Mouse (Mus musculus) lung, postnatal 14 days (tissue): ENCODE results near the gene Cdk7.
"Not testable (repeated sequence)": the region's sequence is repeated elsewhere in the genome, so short reads cannot be mapped to it uniquely, and the experiment has no call there.

Experiments used
- DNase-seq: peaks from one replicate; pipeline ENCODE4 v3.0.0; 2021

Gene Cdk7

DNA sequence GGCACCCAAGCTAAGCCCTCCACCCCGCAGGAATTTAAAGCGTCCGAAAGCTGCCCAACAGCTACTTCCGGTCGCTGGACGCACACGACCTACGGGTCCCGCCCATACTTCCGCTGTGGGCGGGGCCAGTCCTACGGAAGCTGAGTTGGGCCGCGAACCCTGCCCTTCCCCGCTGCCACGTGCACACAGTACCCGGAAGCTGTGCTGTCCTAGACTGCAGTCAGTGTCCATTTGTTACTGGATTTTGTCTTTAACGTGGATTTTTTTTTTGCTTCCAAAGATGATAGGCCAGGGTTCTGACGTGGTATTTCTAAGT, at the start of gene Cdk7:
Cdk7 (minus strand) TSS at position 79 of the 316 bp plus-strand sequence.
- peak; percentile 93 for DNase-seq

DNA sequence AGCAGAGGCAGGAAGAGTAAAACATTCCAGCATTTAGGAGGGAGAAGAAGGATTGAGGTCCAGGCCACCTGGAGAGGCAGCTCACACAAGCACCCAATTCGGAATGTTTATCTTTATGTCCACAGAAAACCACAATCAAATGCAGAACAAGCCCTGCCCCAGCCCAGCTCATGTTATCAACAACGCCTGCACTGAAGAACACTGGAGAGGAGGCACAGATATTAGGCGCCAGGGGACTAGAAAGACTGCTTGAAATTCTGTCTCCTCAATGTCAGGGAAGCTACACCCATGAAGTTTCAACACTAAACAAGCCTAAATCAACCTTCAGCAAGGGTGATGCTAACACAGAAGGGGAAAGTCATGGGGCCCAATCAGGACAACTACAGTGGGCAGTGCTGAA, 46.8 kb upstream of the Cdk7 start:
- no peak for DNase-seq

DNA sequence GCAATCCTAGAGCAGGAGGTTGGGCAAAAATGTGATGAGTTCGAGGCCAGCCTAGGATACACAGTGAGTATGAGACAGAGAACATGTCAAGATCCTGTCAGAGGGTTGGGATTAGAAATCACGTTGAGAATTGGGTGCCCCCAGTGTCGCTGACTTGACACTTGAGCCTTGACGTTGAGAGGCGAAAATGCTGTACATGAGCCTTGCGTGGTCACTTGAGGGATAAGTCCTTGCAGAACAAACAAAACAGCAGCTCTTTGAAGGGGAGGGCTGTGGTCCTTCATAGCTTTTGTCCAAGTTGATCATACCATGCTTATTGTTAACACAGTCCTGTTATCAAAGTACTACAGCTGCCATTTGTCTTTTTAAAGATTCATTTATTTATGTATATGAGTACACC, 46.0 kb upstream of the Cdk7 start:
- DNase-seq = no peak

DNA sequence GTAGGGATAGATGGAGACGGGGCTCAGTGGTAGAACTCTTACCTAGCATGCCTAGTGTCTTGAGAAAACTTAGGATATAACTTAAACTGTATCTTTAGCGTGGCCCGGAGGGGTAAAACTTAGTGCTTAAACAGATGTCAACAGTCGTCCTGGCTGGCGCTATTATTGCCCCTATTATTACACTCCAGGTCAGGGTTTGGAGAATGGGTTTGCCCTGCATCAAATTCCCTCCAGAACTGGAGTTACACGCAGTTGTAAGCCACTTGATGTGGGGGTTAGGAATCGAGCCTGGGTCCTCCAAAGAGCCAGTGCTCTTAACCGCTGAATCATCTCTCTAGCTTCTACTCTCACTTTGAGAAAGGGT, 45.3 kb upstream of the Cdk7 start:
- no peak for DNase-seq

DNA sequence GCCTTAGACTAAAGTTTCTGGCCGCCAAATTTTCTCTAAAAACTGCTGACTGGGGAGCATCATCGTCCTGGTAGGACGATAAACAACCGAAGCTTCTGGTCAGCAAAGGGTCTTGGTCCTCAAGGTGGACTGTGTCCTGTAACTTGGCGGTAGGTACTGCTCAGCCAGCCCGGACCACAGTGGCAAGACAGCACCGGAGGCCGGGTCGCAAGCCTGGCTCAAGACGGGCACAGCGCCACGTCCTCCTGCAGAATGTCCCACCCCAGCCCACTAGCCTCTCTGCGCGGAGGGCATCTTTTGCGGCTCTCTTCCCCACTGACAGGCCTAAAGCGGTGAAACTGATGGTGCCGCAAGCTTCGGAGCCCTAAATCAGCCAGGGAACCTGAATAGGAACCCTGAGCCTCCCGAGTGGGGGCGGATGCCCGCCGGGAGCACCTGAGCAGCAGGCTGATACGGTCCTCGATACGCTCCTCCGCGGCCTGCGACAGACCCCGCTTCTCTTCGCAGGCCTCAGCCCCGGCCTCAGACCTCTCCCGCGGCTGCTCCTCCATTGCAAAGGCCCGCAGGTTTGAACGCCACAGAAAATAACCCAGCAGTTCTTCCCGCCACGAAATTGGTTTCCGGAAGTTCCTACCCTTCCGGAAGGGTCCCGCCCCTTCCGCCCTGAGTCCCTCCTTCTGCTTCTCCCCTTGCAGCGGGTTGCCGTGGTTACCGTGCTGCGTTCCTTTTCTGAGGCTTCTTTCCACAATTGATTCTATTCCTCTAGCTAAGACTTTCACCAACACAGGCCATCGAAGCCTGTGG, 44.7 kb upstream of the Cdk7 start, which contains the start of gene Cenph:
Cenph (minus strand) TSS at position 648 of the 804 bp plus-strand sequence.
- peak; percentile 83 for DNase-seq

DNA sequence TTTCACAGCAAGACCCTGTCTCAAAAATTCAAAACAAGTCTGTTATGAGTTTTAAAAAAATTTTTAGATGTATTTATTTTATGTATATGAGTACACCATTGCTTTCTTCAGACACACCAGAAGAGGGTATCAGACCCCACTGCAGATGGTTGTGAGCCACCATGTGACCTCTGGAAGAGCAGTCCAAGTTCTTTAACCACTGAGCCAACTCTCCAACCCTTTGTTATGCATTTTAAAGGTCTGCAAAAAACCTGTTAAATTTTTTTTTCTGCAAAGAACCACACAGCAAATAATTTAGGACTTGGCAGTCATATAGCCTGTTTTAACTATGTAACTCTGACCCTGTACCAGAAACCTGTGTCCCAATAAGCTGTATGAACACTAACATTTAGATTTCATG, 44.0 kb upstream of the Cdk7 start:
- DNase-seq = no peak

DNA sequence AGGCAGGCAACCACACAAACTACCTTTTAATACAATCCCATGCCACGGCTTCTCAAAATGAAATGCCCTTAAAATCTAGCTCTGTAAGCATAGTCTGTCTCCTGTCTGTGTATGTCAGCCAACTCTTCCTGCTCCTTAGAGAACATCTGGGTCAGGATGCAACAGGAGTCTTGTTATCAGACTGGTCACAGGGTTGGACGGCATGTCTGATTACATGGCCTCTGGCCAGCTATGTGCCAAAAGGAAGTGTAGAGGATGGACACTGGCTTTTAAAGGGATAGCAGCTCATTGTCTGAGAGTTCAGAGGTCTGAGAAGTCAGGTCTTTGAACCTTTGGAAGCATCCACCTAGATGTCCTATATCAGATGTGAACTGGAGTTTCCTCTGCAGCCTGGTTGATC, 24.6 kb upstream of the Cdk7 start:
- peak; percentile 45 for DNase-seq

DNA sequence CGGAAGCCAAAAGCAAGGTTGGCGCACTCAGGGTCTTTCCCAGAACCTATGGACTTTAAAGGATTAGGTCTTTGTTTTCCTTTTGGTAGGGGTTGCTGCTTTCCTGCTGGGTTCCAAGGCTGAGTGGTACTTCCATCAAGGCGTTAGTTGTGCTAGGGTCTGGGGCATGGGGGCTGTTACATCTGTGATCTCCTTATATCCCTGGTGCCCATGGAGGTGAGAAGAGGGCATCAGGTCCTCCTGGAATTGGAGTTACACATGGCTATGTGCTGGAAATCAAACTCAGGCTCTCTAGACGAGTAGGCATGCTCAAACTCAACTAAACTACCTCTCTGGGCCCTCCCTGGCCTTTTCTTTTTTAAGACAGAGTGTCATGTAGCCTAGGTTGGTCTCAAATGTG, 23.4 kb upstream of the Cdk7 start:
- DNase-seq = no peak

DNA sequence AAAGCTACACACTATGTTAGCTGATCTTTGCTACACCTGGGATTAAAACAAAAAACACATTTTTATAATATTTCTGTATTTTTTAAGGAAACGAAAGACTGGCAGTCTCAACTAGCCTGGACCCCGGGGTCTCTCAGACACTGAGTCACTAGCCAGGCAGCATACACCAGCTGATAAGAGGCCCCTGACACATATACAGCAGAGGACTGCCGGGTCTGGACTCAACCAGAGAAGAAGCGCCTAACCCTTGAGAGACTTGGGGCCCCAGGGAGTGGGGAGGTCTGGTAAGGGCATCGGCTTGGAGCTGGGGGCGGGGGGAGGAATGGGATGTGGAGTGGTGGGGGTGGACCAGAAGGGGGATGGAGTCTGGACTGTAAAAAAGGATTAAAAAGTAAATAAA, 22.3 kb upstream of the Cdk7 start:
- DNase-seq = no peak

DNA sequence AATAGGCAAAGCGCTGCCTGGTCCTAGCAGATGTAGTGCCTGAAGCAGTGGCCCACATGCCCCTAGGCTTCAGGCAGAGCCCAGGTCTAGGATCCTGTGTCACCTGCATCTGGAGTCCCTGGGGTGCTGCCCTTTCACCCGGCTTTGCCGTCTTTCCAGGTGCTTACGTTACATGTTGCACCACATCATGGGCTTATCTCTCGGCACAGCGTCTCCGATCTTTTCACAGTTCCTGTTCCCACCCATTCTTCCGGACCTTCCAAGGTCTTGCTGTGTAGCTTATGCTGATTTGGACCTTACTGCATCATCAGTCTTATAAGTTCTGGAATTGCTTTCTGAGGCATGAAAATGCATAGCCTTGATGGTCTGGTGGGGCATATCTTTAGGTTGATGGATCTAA, 21.8 kb upstream of the Cdk7 start:
- no peak for DNase-seq

DNA sequence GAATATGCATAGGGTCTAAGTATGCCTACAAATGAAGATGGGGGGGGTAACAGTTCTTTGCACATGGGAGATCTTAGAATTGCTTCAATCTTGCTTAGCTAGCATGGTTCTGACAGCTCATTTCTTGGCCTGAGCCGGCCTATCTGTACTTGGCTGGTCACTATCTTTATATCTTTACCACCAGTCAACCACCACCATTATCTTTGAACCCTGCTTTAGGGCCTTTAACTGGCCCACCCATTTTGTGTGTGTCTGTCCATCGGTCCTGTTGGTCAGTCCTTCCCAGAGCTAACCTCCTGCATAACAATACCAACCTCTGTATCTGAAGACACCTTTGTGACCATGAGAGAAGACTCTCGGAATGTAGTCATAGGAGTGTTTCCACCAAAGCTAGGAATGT, 20.7 kb upstream of the Cdk7 start:
- no peak for DNase-seq

DNA sequence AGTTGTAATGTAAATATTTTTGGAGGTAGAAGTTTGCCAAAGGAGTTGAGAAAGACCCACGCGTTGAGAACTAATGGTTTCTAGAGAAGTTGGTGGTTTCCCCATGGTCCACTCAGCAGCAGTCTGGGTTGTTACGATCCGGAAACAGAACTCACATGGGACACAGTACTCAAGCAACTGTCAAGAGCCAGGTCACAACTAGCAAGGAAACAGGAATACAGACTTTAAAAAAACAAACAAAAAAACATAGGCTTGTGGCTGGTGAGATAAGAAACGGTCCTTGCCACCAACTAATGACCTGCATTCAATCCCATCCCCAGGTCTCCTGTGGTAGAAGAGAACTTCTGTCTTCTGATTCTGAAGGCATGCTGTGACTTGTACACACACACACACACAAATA, 20.1 kb upstream of the Cdk7 start:
- DNase-seq = no peak

DNA sequence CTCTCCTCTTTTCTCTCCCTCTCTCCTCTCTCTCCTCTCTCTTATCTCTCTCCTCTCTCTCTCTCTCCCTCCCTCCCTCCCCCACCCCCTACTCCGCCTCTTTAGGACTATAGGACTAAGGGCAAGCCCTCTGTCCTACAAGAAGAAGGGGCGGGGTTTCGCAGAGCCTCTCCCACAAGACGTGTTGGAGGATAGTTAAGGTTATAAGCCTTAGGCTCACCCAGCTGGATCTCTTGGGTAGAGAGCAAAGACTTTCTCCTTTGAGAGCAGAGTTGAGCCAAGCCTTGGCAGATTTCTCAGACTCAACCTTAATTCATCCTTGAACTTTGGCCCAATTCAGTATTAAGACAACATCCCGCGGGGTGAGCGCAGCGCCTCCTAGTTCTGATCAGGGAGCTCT, 17.9 kb upstream of the Cdk7 start:
- no peak for DNase-seq

DNA sequence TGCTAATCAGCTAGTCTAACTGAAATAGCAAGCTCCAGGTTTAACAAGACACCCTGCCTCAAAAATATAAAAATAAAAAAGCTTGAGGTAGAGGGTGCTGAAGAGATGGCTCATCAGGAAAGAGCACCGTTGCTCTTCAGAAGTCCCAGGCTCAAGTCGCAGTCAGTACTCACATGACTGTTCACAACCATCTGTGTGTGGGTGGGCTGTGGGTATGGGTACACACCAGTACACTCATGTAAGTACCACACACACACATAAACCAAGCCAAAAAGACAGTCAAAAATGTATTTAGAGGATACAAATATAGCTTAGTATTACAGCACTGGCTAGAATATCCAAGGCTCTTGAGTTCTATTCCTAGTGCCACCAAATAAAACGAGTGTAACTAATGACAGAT, 15.4 kb upstream of the Cdk7 start:
- no peak for DNase-seq

DNA sequence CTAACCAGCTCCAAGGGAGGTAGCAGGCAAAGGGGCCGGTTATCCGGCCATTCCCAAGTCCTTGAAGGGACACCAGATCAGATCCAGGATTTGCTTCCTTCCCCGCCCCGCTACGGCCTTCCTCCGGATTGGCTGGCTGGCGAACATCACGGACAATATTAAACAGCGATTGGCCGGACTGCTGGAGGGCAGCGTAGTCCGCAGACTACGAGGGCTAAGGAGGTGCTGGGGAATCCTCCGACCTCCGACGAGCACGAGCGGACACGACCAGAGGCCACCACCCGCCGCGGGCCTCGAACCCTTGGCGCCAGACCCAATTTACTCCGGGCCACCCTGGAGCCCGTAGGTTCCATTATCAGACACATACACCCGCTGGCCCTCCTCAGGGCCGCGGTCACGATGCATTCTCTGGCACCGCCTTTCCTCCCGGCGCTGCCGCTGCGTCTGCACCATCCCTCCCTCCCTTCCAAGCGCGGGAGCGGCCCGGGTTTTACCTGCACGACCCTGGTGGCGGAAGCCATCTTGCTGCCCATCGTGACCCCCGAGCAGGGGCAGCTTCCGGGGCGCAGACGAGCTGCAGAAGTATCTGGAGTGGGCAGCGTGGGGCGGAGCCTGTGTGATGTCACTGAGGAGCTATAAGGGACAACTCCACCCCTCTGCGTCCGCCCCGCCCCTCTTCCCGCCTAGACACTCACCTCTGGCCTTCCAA, 13.5 kb upstream of the Cdk7 start, which contains the start of gene Mrps36:
Mrps36 (minus strand) TSS at position 624 of the 709 bp plus-strand sequence.
- peak; percentile 95 for DNase-seq

DNA sequence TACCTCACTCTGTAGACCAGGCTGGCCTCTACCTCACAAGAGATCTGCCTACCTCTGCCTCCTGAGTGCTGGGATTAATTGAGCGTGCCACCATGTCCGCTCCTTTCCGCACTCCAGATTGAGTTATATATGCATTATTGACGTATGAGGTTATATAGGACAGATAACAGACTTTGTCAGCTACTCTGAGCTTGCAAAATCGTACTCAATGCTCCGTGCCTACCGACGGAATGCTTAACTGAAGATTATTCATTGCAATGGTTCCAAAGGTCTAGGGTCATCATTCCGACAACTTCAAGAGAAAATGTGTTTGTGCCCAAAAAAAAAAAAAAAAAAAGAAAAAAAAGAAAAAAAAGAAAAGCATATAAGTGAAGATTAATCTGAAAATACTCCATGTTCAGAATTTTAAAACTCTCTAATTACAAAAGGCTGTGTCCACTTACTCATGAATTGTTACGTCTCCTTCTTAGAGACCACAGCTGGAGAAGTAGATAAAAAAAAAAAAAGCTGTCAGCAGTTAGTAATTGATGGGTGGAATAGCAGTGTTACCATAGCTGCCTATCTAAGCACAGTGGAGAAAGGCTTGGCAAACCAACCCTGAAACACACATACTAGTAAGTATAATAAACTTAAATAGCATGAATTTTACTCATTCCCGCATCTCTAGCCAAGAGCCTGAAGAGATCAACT, 12.8 kb upstream of the Cdk7 start:
- no peak for DNase-seq

DNA sequence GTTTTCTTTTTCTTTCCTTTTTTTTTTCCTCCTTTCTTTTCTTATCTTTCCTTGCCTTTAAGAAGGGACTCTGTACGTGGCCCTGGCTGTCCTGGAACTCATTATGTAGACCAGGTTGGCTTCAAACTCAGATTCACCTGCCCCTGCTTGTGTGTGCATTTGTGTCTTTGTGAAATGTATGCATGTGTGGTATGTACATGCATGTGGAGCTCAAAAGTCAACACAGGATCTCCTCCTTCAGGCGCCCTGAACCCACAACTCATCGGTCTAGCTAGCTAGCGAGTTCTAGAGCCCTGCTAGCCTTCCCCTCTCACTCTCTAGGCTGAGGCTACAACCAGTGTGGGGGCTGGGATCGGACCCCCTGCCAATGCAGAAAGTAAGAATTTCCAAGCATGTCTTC, 12.1 kb upstream of the Cdk7 start:
- DNase-seq = no peak

DNA sequence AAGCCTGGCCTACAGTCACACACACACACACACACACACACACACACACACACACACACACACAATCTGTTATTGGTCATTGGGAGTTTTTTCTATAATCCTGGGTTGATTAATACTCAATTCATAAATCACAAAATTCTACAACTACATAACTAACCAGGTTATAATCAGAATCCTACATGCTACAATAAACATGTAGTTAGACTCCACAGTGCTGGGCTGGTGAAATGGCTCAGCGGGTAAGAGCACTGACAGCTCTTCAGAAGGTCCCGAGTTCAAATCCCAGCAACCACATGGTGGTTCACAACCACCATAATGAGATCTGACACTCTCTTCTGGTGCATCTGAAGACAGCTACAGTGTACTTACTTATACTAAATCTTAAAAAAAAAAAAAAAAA, 2.0 kb upstream of the Cdk7 start:
- no peak for DNase-seq

DNA sequence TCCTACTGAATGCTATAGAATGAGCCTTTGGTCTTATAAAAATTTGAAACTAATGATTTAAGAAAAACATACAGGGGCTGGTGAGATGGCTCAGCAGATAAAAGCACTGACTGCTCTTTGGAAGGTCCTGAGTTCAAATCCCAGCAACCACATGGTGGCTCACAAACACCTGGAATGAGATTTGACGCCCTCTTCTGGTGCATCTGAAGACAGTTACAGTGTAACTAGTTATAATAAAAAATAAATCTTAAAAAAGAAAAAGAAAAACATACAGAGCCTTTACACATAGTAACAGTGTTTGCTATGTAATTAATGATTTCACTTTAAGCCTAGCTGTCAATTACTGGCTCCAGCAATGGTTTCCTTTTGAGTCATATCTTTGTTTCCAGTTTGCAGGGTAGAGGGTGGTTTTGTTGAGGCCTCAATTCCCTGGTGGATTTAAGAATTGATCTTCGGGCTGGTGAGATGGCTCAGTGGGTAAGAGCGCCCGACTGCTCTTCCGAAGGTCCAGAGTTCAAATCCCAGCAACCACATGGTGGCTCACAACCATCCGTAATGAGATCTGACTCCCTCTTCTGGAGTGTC, 815 bp upstream of the Cdk7 start:
- DNase-seq = not testable (repeated sequence)

DNA sequence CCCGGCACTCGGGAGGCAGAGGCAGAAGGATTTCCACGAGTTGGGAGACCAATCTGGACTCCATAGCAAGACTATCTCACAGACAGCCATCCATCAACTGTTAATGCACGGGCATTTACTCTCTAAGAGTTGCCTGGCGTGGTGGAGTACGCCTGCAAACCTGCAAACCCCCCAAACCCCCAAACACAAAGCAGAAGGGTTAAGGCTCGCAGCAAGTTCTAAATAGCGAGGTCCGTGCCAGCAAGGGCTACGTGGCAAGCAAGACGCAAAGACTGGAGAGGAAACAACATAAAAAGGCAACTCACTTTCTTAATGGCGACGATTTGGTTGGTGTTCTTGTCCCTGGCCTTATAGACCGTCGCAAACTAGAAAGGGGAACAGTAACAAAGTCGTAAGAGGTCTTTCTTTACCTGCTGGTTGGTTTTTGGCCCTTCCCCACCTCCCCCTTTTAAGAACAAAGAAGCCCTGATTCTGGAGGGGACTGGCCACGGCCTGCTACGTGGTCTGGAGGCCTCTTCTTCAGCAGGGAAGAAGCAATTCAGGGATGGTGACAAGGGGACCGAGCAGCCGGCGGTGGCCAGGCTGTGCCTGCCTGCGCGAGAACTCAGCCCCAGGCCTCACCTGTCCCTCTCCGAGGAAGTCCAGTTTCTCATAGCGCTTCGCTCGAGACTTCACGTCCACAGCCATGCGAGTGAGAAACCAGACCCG, 432 bp downstream of the Cdk7 start:
- DNase-seq = peak; percentile 6

DNA sequence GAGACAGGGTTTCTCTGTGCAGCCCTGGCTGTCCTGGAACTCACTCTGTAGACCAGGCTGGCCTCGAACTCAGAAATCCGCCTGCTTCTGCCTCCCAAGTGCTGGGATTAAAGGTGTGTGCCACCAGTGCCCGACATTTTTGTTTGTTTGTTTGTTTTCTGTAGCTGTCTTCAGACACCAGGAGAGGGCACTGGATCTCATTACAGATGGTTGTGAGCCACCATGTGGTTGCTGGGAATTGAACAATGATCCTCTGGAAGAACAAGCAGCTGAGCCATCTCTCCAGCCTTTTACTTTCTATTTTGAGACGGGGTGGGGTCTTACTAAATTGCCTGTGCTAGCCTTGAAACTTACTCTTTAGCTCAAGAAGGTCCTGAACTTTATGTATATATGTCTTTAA, 2.2 kb downstream of the Cdk7 start:
- DNase-seq = not testable (repeated sequence)

DNA sequence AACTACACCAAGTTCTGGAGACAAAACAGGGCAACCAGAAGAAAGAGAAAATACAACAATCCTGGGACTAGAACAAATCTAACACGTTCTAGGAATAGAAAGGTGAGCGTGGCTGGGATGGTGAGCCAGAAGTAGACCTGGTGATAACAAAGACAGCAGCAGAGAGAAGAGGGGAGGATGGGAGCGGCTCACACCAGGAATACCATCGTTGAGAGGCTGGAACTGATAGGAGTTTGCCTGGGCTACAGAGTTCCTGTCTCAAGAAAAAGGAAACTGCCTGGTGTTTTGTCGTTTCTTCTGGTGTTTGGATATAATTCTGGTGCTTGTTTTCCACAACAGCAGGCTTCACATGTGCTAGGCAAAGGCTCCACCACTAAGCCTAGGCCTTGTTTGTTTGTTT, 2.7 kb downstream of the Cdk7 start:
- no peak for DNase-seq

DNA sequence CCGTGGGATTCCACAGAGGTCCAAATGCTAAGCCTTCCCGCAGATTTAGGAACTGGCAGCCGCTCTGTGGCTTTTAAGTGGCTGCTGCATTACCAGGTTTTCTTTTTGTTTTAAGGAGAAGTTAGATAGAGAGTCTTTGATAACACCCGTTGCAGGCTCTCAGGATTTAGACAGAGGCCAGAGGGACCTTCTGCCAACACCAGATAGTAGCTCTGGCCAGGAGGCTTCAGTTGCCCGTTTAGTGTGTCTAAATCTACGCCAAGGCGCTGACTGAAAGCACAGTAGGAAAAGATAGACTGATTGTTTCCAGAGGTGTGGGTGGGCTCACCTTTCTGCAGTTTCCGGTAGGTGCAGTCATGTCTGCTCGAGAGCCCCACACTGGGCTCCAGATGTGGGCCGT, 5.5 kb downstream of the Cdk7 start:
- DNase-seq = no peak
